Mouse (Mus musculus): ENCODE data around the gene Scgb1b12. TPM values are rescaled to one million over a fixed set of nuclear protein-coding genes. Genes with fewer than 3 reads are reported as not detected.

The Scgb1b12 gene
- not detected in 2 replicates for polyA plus RNA-seq (2012; rRNA removed; ENCODE audit: low replicate concordance)

GRCm38 (mm10) chr7:32333882-32334281 is at the start of gene Scgb1b12:
Gene Scgb1b12 (plus strand): TSS chr7:32334182.

DNA sequence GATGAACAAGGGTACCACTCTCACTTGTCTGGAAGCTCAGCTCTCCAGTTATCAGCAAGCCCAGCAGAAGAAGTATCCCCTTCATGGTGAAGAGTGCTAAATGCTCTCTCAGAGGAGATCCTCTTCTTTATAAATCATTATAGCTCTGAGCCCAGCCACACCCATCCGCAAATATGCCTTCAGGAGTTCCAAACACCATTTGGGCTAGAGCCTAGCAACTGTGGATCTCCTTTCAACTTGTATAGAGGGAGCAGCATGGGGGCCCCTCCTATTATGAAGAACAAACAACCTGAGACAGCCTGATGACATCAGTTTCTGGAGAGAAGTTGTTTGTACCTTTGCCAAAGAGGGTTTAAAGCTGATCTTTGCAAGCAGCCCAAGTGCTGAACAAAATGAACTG is 6.8 kb upstream of the Scgb1b12 start, which contains the start of gene Scgb2b12:
Gene Scgb2b12 (minus strand): TSS at position 101 of the 400 bp plus-strand sequence.

Other genes starting within 250 kb of the Scgb1b12 start
- gene Scgb1b10, start 233.3 kb upstream of the Scgb1b12 start, polyA plus RNA-seq (2012; rRNA removed; ENCODE audit: low replicate concordance), result not detected in 2 replicates
- gene Scgb2b11, start 123.0 kb upstream of the Scgb1b12 start, polyA plus RNA-seq (2012; rRNA removed; ENCODE audit: low replicate concordance), result not detected in 2 replicates
- gene Scgb1b11, start 111.3 kb upstream of the Scgb1b12 start, polyA plus RNA-seq (2012; rRNA removed; ENCODE audit: low replicate concordance), result not detected in 2 replicates
- gene Scgb2b12, start 6.9 kb upstream of the Scgb1b12 start, polyA plus RNA-seq (2012; rRNA removed; ENCODE audit: low replicate concordance), result not detected in 2 replicates
- gene Scgb1b29, start 107.4 kb downstream of the Scgb1b12 start, polyA plus RNA-seq (2012; rRNA removed; ENCODE audit: low replicate concordance), result not detected in 2 replicates